Mouse (Mus musculus): ENCODE measurements around the gene Cd27. TPM values are rescaled to one million over a fixed set of nuclear protein-coding genes. Genes with fewer than 3 reads are reported as not detected.

Cd27 gene
- total and polyA plus RNA-seq, 3 experiments: 0.46 TPM; not detected in 2

DNA sequence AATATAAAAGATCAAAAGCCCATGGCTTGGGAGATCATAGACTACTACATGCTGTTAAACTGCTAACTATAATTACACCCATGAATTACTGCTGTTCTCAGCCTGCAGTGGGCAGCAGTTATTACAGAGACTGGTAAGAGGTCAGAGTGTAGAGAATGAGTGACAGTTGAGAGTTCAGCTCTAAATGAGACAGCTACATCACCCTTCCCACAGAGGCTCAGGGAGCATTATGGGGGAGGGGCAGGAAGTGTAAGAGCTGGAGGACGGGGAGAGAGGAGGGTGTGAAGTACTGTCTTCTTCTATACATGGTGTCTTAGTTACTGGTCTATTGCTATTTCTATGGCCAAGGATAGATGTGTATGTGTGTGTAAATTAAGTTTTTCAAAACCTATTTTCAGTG, 7.7 kb upstream of the Cd27 start:
- no peak overlapping the region for H3K9ac ChIP-seq (ENCODE audit: control insufficient read depth, low read depth, low read length, poor library complexity, severe bottlenecking)
- no peak overlapping the region for H3K27ac ChIP-seq (ENCODE audit: control insufficient read depth, low read depth, low read length)
- peaks cover 0 to 4% of the 10 kb centered on the region in 2 experiments; a peak in 2 of 4 replicates for H3K4me1 ChIP-seq (ENCODE audit: control insufficient read depth in 1 of 2, insufficient read depth in 2 of 2, low read length in 2 of 2)
- no peaks in the 10 kb centered on the region for H3K9me3 ChIP-seq (replicated peaks; ENCODE audit: insufficient read depth, low read length)
- H3K27me3 ChIP-seq (ENCODE audit: control insufficient read depth in 1 of 2, insufficient read depth in 2 of 2, low read length in 2 of 2): peaks cover 0 to 2% of the 10 kb centered on the region in 2 experiments; a peak in 2 of 4 replicates
- no peak overlapping the region for H3K4me3 ChIP-seq (ENCODE audit: control insufficient read depth in 1 of 2, insufficient read depth in 1 of 2, low read depth in 2 of 2, low read length in 2 of 2)
- H3K36me3 ChIP-seq (ENCODE audit: control insufficient read depth in 1 of 2, insufficient read depth in 2 of 2, low read length in 2 of 2): no peaks in the 10 kb centered on the region
- TF ChIP-seq SMC3 (IDR thresholded peaks at IDR 0.05; ENCODE audit: low read depth, low read length) (no peak), MXI1 (IDR thresholded peaks at IDR 0.05; ENCODE audit: low read depth, low read length) (no peak), KAT2A (conservative IDR thresholded peaks at IDR 0.05; ENCODE audit: low read depth, low read length) (no peak), NRF1 (IDR thresholded peaks at IDR 0.05; ENCODE audit: insufficient read depth, low read depth, low read length, poor library complexity, severe bottlenecking) (no peak), MAFK (IDR thresholded peaks at IDR 0.05; ENCODE audit: borderline replicate concordance, low read depth, low read length) (no peak), SIN3A (IDR thresholded peaks at IDR 0.05; ENCODE audit: low read length) (no peak), POLR2AphosphoS5 (IDR thresholded peaks at IDR 0.05; ENCODE audit: borderline replicate concordance, low read depth, low read length) (no peak), CTCF (IDR thresholded peaks at IDR 0.05 in 2 of 3, conservative IDR thresholded peaks at IDR 0.05 in 1 of 3; ENCODE audit: control insufficient read depth in 1 of 3, insufficient read depth in 1 of 3, low read depth in 2 of 3, low read length in 3 of 3, poor library complexity in 1 of 3, severe bottlenecking in 1 of 3) (no peak), ZC3H11A (IDR thresholded peaks at IDR 0.05; ENCODE audit: low read depth, low read length) (no peak), MYB (IDR thresholded peaks at IDR 0.05; ENCODE audit: low read depth, low read length) (no peak), RCOR1 (IDR thresholded peaks at IDR 0.05; ENCODE audit: low read depth, low read length) (no peak), USF2 (IDR thresholded peaks at IDR 0.05; ENCODE audit: borderline replicate concordance in 1 of 2, insufficient read depth in 1 of 2, low read depth in 1 of 2, low read length in 2 of 2) (no peak), ZNF384 (IDR thresholded peaks at IDR 0.05; ENCODE audit: low read depth, low read length) (no peak), TAL1 (IDR thresholded peaks at IDR 0.05; ENCODE audit: low read length) (no peak), POLR2A (IDR thresholded peaks at IDR 0.05; ENCODE audit: control insufficient read depth in 1 of 2, insufficient read depth in 1 of 2, low read depth in 1 of 2, low read length in 2 of 2, poor library complexity in 1 of 2) (no peak), ZMIZ1 (IDR thresholded peaks at IDR 0.05; ENCODE audit: low read depth, low read length) (no peak)
- no peaks in the 10 kb centered on the region for H3K79me2 ChIP-seq (ENCODE audit: control insufficient read depth, insufficient read depth, low read length, poor library complexity)
- DNase-seq (ENCODE audit: low read depth, low spot score): no peak

DNA sequence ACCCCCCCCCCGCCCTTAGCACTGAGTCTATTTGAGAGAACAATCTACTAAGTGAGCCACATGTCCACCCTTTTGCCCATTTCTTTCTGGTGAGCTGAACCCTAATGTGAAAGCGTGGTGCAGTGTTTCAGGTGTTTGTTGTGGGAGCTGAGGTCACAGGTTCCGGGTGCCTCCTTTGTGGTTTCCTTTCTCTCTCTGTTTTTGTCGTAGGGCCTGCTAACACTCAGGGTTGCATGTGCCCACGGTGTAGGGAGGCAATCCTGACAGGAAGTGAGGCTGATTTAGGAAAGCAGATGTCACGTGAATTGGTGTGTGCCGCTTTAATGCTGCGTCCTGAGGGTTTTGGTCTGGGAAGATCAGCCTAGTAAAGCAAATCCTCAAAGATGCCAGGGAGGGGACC, 4.8 kb upstream of the Cd27 start:
- Histone ChIP-seq H3K9ac (ENCODE audit: control insufficient read depth, low read depth, low read length, poor library complexity, severe bottlenecking) (no peak overlapping the region), H3K36me3 (ENCODE audit: control insufficient read depth in 1 of 2, insufficient read depth in 2 of 2, low read length in 2 of 2) (no peaks in the 10 kb centered on the region), H3K4me3 (ENCODE audit: control insufficient read depth in 1 of 2, insufficient read depth in 1 of 2, low read depth in 2 of 2, low read length in 2 of 2) (no peak overlapping the region), H3K27ac (ENCODE audit: control insufficient read depth, low read depth, low read length) (no peak overlapping the region), H3K27me3 (ENCODE audit: control insufficient read depth in 1 of 2, insufficient read depth in 2 of 2, low read length in 2 of 2) (peaks cover 0 to 1% of the 10 kb centered on the region in 2 experiments; a peak in 1 of 4 replicates), H3K9me3 (replicated peaks; ENCODE audit: insufficient read depth, low read length) (no peaks in the 10 kb centered on the region), H3K4me1 (ENCODE audit: control insufficient read depth in 1 of 2, insufficient read depth in 2 of 2, low read length in 2 of 2) (peaks cover 0 to 4% of the 10 kb centered on the region in 2 experiments; a peak in 2 of 4 replicates), H3K79me2 (ENCODE audit: control insufficient read depth, insufficient read depth, low read length, poor library complexity) (no peaks in the 10 kb centered on the region)
- no peak for TF ChIP-seq CHD2 (IDR thresholded peaks at IDR 0.05; ENCODE audit: low read length)
- TF ChIP-seq ZKSCAN1 (IDR thresholded peaks at IDR 0.05; ENCODE audit: low read depth, low read length): no peak
- no peak for TF ChIP-seq UBTF (IDR thresholded peaks at IDR 0.05; ENCODE audit: borderline replicate concordance, insufficient read depth, low read depth, low read length)
- TF ChIP-seq GATA1 (IDR thresholded peaks at IDR 0.05; ENCODE audit: low read depth, low read length): no peak
- no peak for TF ChIP-seq JUND (IDR thresholded peaks at IDR 0.05; ENCODE audit: low read depth, low read length)
- no peak for TF ChIP-seq ZNF384 (IDR thresholded peaks at IDR 0.05; ENCODE audit: low read depth, low read length)
- no peak for TF ChIP-seq MAZ (IDR thresholded peaks at IDR 0.05; ENCODE audit: low read depth, low read length)
- TF ChIP-seq POLR2AphosphoS2 (IDR thresholded peaks at IDR 0.05; ENCODE audit: low read length): no peak
- no peak for TF ChIP-seq ZMIZ1 (IDR thresholded peaks at IDR 0.05; ENCODE audit: low read depth, low read length)
- TF ChIP-seq MEF2A (IDR thresholded peaks at IDR 0.05; ENCODE audit: extremely low read depth, insufficient replicate concordance, low read depth, low read length, poor library complexity, severe bottlenecking): no peak
- DNase-seq (ENCODE audit: low read depth, low spot score): no peak

Measured in MEL (cell line).